Mouse (Mus musculus): Measurements from ENCODE around the gene Ankrd44. TPM values are rescaled to one million over a fixed set of nuclear protein-coding genes. Genes with fewer than 3 reads are reported as not detected.

Gene Ankrd44
- total RNA-seq, 2 experiments from 2014 or later, result 8.8 to 14.5 TPM

DNA sequence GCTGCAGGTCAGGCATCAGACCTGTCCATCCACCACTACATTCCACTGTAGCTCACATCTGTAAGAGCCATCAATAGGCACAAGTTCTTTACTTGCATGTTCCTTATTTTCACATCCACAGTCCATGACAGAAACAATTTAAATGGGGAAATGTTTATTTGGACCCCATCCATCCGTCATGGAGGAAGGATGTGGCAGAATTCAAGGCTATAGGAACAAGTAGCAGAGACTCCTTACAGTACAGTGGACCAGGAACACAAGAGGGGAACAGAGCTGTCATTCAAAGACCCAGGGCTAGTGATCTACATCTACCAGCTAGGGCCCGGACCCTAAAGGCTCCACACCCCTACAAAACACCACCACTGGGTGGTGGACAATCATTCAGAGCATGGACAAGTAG, 55.6 kb downstream of the Ankrd44 start:
- no peak for TF ChIP-seq CTCF (conservative IDR thresholded peaks at IDR 0.05)
- DNase-seq (ENCODE audit: low spot score in 2 of 2), result no peak
- H3K27ac ChIP-seq, result no peak overlapping the region
- no peak overlapping the region for H3K4me3 ChIP-seq

DNA sequence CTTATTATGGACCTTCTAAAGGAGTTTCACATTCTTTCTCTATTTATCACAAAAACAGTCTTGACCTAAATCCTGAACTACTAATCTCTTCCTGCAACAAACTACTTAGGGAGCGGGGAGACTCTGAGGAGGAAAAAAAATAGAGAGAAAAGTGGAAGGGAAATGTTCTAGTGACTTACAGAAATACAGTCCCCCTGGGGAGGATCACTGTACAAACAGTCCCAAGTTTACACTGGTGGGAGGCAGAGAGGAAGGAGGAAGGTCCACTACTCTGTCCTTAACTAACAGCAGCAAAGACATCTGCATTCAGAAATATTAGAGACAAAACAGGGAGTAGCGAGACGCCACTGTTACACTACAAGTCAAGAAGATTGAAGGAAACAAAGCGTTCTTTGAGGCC, 59.0 kb downstream of the Ankrd44 start:
- Histone ChIP-seq H3K4me3 (no peak overlapping the region), H3K27ac (peak overlapping the region; percentile 29; the same call in 1 of the 2 replicates)
- TF ChIP-seq CTCF (conservative IDR thresholded peaks at IDR 0.05), result 0 out of 2 replicates have a peak, but pooled peaks have one; percentile 8
- no peak for DNase-seq (ENCODE audit: low spot score in 2 of 2)

DNA sequence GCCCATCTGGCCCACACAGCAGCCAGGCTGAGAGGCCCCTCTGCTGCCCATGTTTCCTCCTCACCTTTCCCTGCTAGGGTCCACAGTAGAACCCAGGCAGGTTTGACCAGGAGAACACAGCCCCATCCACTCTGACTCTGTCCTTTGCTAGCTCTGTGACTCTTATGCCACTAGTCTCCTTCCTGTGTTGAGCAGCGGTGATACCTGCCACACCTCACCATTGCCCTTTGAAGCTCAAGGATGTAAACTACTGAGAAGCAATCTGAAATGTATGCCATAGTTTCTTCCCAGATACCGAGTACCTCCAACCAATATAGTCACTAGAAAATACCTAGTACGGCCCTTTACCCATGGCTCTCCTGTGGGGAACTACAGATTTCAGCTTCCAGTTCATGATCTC, 60.1 kb downstream of the Ankrd44 start:
- Histone ChIP-seq H3K4me3 (no peak overlapping the region), H3K27ac (no peak overlapping the region)
- no peak for DNase-seq (ENCODE audit: low spot score in 2 of 2)
- no peak for TF ChIP-seq CTCF (conservative IDR thresholded peaks at IDR 0.05)

DNA sequence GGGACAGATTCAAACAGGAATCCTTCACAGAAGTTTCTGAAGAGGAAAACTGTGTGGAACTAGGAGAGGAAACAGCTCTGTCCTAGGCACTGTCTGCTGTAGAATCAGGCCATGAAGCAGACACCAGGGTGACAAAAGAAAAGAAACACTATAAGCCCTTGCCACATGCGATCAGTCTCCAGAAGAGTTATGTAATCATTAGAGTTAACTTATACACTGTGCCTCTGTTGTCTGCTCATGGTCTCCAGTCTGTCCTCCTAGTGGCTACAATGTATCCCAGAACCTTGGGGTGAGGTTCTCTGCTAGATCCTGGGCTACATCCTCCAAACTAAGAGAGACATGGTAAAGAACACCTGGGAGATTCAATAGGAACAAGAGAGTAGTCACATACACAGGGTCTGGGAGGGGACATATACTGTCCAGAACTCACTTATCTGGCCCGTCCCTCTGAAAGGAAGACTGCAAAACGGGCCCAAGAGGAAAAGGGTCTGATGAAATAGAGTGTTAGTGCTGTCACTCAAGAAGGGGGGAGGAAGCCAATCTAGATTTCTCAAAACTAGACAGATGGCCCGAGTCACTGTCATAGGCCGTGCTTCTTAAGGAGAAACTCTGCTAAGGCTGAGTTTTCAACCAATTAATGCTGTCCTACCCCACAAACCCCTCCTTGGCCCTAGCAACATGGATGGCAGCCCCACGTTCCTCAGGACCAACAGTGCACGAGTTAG, 61.1 kb downstream of the Ankrd44 start:
- no peak overlapping the region for H3K27ac ChIP-seq
- no peak for TF ChIP-seq CTCF (conservative IDR thresholded peaks at IDR 0.05)
- H3K4me3 ChIP-seq, result no peak overlapping the region
- no peak for DNase-seq (ENCODE audit: low spot score in 2 of 2)

DNA sequence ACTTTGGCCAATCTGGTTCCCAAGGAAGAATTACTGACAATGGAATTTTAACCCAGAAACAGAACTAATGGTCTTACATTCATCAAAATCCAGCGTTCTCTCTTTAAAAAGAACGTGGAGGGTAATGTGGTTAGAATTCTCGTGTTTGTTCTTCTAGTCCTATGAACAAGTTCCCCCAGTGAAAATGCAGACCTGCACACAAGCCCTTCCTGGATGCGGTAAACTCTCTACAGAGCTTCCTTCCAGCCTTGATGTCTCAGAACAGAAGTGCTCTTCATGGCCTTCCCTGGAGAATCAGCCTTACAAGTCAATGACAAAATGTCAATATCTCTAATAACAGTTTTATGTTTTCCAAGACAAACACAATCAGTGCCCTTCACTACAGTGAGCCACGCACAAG, 65.8 kb downstream of the Ankrd44 start:
- H3K27ac ChIP-seq, result no peak overlapping the region
- no peak overlapping the region for H3K4me3 ChIP-seq
- TF ChIP-seq CTCF (conservative IDR thresholded peaks at IDR 0.05), result no peak
- DNase-seq (ENCODE audit: low spot score in 2 of 2), result no peak

DNA sequence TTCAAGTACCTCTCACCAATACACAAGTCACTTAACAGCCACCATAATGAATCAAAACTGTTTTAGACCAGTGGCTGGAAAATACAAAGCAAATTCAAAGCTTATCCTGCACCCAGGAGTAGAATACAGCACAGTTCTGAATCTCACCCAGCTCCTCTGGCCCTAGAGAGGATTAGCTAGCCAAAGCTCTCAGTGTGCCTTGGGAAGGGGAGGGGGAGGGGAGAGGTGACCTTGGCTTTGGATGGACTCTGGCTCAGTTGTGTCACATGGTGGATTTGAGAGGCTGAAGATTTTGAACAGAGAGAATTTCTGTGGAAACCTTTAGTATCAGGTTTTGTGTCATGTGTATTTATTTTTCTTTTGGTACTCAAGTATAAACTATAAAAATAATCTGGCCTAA, 66.3 kb downstream of the Ankrd44 start:
- no peak for DNase-seq (ENCODE audit: low spot score in 2 of 2)
- no peak overlapping the region for H3K27ac ChIP-seq
- H3K4me3 ChIP-seq, result no peak overlapping the region
- TF ChIP-seq CTCF (conservative IDR thresholded peaks at IDR 0.05), result no peak

DNA sequence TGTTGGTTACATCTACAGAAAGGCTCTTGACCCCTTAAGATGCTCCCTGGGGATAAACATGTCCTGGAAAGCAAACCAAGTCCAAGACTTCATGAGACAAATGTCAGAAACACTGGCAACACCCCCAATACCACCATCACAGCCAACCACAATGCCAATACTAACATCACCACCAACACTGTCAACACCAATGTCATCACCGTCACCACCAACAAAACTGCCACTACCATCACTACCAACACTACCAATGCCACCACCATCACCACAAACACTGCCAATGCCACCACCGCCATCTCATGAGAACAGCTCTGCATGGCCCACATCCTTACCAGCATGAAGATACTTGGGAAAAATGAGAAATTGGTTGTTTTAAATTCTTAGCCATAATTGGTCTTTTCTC, 67.3 kb downstream of the Ankrd44 start:
- TF ChIP-seq CTCF (conservative IDR thresholded peaks at IDR 0.05), result no peak
- Histone ChIP-seq H3K4me3 (no peak overlapping the region), H3K27ac (no peak overlapping the region)
- no peak for DNase-seq (ENCODE audit: low spot score in 2 of 2)

DNA sequence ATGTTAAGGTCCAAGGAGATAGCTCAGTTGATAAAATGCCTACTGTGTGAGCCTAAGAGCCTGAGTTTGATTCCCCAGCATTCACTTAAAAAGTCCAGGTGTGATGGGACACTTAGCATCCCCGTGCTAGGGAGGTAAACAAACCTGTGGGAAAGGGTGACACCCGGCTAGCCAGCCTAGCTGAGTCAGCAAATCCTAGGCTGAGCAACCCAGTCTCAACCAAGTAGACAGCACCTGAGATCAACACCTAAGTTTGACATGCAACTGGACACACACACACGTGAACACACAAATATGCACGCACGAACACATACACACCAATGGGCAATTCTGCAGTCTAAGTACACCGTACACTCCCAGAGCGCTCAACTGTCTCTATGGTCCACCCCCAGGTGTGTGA, 69.7 kb downstream of the Ankrd44 start:
- no peak for TF ChIP-seq CTCF (conservative IDR thresholded peaks at IDR 0.05)
- Histone ChIP-seq H3K4me3 (no peak overlapping the region), H3K27ac (no peak overlapping the region)
- no peak for DNase-seq (ENCODE audit: low spot score in 2 of 2)

DNA sequence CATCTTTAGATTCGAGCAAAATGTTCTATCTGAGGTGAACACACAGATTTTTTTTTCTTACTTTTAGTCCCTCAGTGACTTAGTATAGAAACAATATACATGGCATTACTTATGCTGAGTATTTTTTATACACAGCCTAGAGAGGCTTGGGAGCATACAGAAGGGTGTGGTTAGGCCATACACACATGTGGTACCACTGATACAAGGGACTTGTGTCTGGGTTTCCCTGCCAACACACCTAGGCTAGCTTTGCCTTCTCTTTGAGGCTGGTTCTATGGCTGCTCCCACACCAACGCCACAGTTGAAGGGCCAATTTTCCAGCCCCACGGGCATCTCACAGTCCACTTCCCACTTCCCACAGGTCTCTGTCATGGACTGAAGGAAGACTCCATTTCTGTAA, 70.2 kb downstream of the Ankrd44 start:
- H3K27ac ChIP-seq, result no peak overlapping the region
- DNase-seq (ENCODE audit: low spot score in 2 of 2), result no peak
- no peak overlapping the region for H3K4me3 ChIP-seq
- no peak for TF ChIP-seq CTCF (conservative IDR thresholded peaks at IDR 0.05)

DNA sequence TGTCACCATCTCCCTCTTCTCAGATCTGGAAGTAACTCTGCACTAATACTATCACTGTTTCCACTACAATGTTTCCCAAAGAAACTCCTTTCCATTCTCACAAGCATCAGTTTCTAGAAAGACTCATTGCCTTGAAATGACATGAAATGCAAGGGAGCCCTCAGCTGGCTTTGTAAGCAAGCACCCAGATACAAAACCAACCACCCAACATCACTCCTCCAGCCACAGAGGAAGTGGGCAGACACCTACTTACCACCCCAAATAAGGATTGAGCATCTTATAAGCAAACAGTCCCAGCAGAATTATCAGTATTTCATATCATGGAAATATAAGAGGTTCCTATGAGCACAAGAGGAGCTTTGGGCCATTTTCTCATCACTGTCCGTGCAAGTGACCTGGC, 71.8 kb downstream of the Ankrd44 start:
- TF ChIP-seq CTCF (conservative IDR thresholded peaks at IDR 0.05), result no peak
- no peak for DNase-seq (ENCODE audit: low spot score in 2 of 2)

DNA sequence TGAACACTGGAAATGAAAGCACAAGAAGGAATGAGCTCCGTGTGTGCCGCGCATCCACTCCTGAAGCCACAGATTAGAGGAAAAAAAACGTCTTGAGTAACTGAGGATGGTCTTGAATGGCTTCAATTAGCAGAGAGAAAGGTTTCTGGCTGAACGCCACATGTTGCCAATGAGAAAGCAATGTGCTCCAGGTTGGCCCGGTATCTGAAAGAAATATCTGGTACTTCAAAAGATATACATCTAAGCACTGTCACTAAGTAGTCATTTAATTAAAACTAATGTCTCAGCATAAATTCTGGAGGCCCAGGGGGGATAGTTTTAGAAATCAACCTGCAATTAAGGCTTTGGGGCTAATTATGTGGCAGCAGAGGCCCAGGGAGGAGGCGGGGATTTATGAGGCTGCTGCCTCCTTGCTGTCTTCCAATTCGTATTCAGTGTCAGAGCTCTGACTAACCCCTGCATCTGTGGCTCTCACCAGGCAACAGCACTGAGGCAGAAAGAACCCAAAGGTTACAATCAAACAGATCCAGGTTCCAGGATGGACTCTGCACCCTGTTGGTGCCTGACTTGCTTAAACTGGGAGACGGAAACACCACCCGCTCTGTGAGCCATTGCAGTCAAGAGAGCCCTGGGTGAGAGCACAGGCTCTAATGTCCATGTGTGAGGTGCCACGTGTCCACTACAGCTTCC, 72.7 kb downstream of the Ankrd44 start:
- no peak for DNase-seq (ENCODE audit: low spot score in 2 of 2)
- Histone ChIP-seq H3K4me3 (no peak overlapping the region), H3K27ac (no peak overlapping the region)
- no peak for TF ChIP-seq CTCF (conservative IDR thresholded peaks at IDR 0.05)

More for the DNA sequence above, 71.8 kb downstream of the Ankrd44 start:
- H3K27ac ChIP-seq, result no peak overlapping the region
- H3K4me3 ChIP-seq, result no peak overlapping the region

DNA sequence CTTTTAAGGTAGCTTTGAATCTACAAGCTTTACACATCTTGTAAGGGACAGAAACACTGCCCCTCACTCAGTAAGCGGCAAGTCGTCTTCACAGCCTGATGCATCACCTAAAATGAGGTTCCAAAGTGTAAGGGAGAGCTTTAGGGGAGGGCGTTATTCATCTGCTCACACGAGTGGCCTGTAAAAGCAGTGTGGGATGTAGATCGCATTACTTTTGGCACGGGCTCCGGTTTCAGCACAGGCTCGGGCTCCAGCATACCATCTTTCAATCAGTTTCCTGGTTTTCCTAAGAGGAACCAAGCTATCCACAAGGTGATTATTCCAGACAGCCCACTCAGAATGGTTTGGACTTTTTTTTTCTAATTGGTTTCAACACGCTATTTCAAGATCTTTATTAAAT, 74.6 kb downstream of the Ankrd44 start:
- no peak for TF ChIP-seq CTCF (conservative IDR thresholded peaks at IDR 0.05)

DNA sequence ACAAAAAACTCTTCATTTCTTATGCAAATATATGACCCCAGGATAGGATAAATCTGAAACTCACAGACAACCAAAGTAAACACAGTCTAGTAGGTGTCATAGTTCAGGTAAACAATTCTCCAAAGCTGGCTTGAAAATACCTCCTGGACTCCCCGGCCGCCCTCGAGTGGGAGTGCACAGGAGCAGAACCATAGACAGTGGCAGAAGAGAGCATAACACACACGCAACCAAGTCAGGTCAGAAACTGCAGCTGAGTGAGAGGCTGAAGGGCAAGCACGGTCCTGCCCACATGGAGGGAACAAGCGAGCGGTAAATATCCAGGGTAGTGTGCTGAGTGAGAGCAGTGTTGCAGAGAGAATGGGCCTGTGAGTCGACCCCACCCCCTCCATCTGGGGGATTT, 76.1 kb downstream of the Ankrd44 start:
- Histone ChIP-seq H3K27ac (no peak overlapping the region), H3K4me3 (no peak overlapping the region)
- TF ChIP-seq CTCF (conservative IDR thresholded peaks at IDR 0.05), result no peak
- no peak for DNase-seq (ENCODE audit: low spot score in 2 of 2)

More for the DNA sequence above, 74.6 kb downstream of the Ankrd44 start:
- DNase-seq (ENCODE audit: low spot score in 2 of 2), result no peak
- Histone ChIP-seq H3K4me3 (no peak overlapping the region), H3K27ac (no peak overlapping the region)

DNA sequence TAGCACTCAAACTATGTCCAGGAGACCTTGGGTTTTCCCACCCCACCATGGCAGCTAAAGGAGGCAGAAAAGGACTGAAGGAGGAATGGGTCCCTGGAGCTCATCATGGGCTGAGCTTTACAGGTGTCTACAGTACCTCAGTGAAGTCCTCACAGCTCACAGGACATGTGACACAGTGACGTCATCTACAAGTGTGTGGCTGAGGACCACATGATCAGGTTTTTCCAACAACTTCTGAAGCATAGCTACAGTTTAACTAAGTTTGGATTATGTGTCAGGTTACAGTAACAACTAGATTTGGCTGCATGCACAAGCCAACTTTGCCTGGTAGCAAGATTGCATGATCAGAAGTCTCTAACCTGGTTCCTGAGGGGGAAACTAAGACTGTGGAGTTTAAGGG, 78.9 kb downstream of the Ankrd44 start:
- H3K4me3 ChIP-seq, result no peak overlapping the region
- no peak for TF ChIP-seq CTCF (conservative IDR thresholded peaks at IDR 0.05)
- DNase-seq (ENCODE audit: low spot score in 2 of 2), result no peak
- H3K27ac ChIP-seq, result no peak overlapping the region

All from layer of hippocampus, adult 2 months (tissue).